Mouse (Mus musculus) heart, embryonic 14.5 days (tissue): ENCODE results near the gene Stk38l. TPM values are rescaled to one million over a fixed set of nuclear protein-coding genes. Genes with fewer than 3 reads are reported as not detected.

Experiments used
- ATAC-seq: fragments of 200-750 bp; cut with Nextera tagmentation; 2 replicates; pipeline ENCODE4 v1.8.0; 2017; ENCODE audit warnings: low read depth, moderate TSS enrichment; ENCODE audit not compliant: insufficient number of reproducible peaks, insufficient read depth, low FRiP score
- H3K27ac ChIP-seq, 2 experiments: fragments of 200-500 bp in 1 of 2; fragments of 300-500 bp in 1 of 2; sonication (generic) in 1 of 2; replicated peaks in 1 of 2; 2 replicates each; pipeline ENCODE4 v1.5.1; 2012 to 2014; ENCODE audit warnings: low read depth in 2 of 2, low read length in 2 of 2, control low read depth in 1 of 2, mild to moderate bottlenecking in 1 of 2, mixed read lengths in 1 of 2; ENCODE audit not compliant: control insufficient read depth in 1 of 2, insufficient read depth in 1 of 2
- H3K27me3 ChIP-seq: fragments of 300-500 bp; sonication (generic); 2 replicates; pipeline ENCODE4 v1.6.1; 2014; ENCODE audit warnings: mild to moderate bottlenecking, low read length, control low read depth; ENCODE audit not compliant: control insufficient read depth, insufficient read depth
- H3K36me3 ChIP-seq: fragments of 300-500 bp; sonication (generic); 2 replicates; pipeline ENCODE4 v1.6.1; 2014; ENCODE audit warnings: mild to moderate bottlenecking, control low read depth, low read length, mixed read lengths; ENCODE audit not compliant: control insufficient read depth, insufficient read depth
- H3K4me1 ChIP-seq, 2 experiments: fragments of 200-500 bp in 1 of 2; fragments of 300-500 bp in 1 of 2; sonication (generic) in 1 of 2; 2 replicates each; pipeline ENCODE4 v1.6.1; 2012 to 2014; ENCODE audit warnings: low read length in 2 of 2, control low read depth in 1 of 2, mixed read lengths in 1 of 2; ENCODE audit not compliant: control insufficient read depth in 2 of 2, insufficient read depth in 2 of 2
- H3K4me2 ChIP-seq: fragments of 300-500 bp; sonication (generic); 2 replicates; pipeline ENCODE4 v1.6.1; 2014; ENCODE audit warnings: mild to moderate bottlenecking, low read length
- H3K4me3 ChIP-seq, 2 experiments: fragments of 200-500 bp in 1 of 2; fragments of 300-500 bp in 1 of 2; sonication (generic) in 1 of 2; 2 replicates each; pipeline ENCODE4 v1.5.1; 2012 to 2014; ENCODE audit warnings: low read length in 2 of 2, mild to moderate bottlenecking in 2 of 2, control low read depth in 1 of 2, low read depth in 1 of 2, moderate library complexity in 1 of 2; ENCODE audit not compliant: control insufficient read depth in 1 of 2, insufficient read depth in 1 of 2
- H3K9ac ChIP-seq: fragments of 300-500 bp; sonication (generic); 2 replicates; pipeline ENCODE4 v1.6.1; 2014; ENCODE audit warnings: mild to moderate bottlenecking, low read length
- H3K9me3 ChIP-seq: fragments of 300-500 bp; sonication (generic); 2 replicates; pipeline ENCODE4 v1.6.1; 2016; ENCODE audit warnings: low read length, control low read depth; ENCODE audit not compliant: control insufficient read depth
- WGBS: fragments of 180-500 bp; shearing (Covaris S2); extraction: QIAGEN DNeasy Blood & Tissue Kit; methylation state at CpG from one replicate; pipeline ENCODE4 v1.1.7; 2014; 5-methylcytosine and 5-hydroxymethylcytosine counted together
- polyA plus RNA-seq: library from polyadenylated mRNA; unstranded; fragments of >200 nt; fragmentation: Nextera tagmentation; extraction: Ambion mirVana; gene quantifications from 2 replicates; pipeline ENCODE4 v1.2.1, GENCODE M21; 2014

The Stk38l gene
- polyA plus RNA-seq, 1 experiment from 2014 or later = 43.2 TPM

DNA sequence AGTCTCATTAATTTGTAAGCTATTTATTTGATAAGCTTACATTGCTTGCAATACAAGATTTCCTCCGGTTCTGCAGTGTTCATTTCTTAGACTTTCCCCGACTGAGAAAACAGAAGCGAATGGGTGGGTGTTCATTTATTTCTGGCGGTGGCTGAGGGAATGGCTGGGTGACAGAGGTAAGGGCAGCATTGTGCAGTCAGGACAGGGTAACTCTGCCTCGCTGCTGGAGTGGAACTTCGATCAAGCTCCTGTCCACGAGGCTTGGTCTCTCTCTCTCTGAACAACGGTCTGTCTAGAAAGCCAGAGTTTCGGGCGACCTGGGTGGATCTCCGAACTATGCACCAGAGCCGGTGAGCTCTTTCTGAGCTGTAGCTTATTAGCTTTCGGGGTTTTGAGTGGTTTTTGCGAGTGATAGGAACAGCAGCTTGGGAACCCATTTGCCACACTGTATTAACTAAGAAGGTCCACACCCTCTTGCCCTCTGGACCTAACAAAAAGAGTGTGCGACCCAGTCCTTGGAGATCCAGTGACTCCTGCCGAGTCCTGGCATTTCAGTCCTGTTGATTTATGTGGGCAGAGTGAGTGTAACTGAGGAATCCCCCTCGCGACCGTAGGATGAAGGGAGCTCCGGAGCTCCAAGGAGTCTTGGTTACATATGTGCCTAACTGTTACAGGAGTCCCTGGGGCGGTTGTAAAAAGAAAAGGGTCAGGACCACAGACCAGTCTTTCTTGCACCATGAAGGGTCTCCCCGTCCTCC is 70.5 kb downstream of the Stk38l start:
- ATAC-seq = peak; percentile 38; the same call in 1 of the 2 replicates
- no peaks in the 10 kb centered on the region for H3K9me3 ChIP-seq
- H3K4me1 ChIP-seq = peaks cover 3 to 11% of the 10 kb centered on the region in 2 experiments; a peak in 3 of 4 replicates
- H3K9ac ChIP-seq = peak overlapping the region; percentile 72
- no peak overlapping the region for H3K27ac ChIP-seq
- H3K4me3 ChIP-seq = peak overlapping the region; percentile 54 to 72
- peak overlapping the region; percentile 87 for H3K4me2 ChIP-seq
- WGBS = 10% methylated on average over 22 of the region's 22 CpGs
- H3K27me3 ChIP-seq = 0 out of 2 replicates have a peak, but pooled peaks cover 3% of the 10 kb centered on the region
- H3K36me3 ChIP-seq = no peaks in the 10 kb centered on the region

DNA sequence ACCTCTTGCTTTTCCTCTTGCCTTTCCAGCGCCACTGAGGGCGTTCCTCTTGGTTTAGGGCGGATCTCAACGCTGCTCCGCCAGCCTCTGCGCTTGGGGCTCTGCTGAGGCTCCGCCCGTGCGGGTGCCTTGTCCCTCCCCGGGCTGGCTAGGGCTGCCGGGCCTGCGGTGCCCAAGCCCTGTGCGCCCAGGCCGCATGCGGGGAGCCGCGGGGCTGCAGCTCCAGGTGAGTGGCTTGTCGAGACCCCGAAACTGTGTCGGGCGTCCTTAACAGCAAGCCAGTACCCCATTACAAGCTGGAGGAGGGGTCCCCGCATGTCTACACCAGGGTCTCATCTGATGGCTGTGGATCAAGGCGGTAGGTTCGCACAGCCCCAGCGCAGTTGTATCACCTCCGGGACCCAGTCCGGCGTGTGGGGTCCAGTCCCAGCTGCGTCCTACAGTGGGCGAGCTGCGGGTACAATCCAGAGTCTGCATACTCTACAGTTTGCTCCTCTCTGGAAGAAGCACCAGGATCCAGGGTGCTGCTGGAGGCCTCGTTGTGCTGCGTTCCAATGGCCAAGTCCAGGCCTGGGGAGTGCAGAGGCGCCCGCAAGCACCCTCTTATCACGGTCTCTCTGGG is 71.2 kb downstream of the Stk38l start, which contains the start of gene Arntl2:
Gene Arntl2 (plus strand): TSS at position 132 of the 622 bp plus-strand sequence.
- under 1% methylated on average over 36 of the region's 36 CpGs for WGBS
- Histone ChIP-seq H3K9me3 (no peaks in the 10 kb centered on the region), H3K4me2 (peak within 1 kb of the TSS; percentile 87), H3K4me3 (peak within 1 kb of the TSS; percentile 54 to 72), H3K27me3 (0 out of 2 replicates have a peak, but pooled peaks cover 3% of the 10 kb centered on the region), H3K9ac (peak within 1 kb of the TSS; percentile 72), H3K36me3 (no peaks in the 10 kb centered on the region), H3K27ac (no peak within 1 kb of the TSS), H3K4me1 (peaks cover 3 to 11% of the 10 kb centered on the region in 2 experiments; a peak in 3 of 4 replicates)
- peak; percentile 95 for ATAC-seq

DNA sequence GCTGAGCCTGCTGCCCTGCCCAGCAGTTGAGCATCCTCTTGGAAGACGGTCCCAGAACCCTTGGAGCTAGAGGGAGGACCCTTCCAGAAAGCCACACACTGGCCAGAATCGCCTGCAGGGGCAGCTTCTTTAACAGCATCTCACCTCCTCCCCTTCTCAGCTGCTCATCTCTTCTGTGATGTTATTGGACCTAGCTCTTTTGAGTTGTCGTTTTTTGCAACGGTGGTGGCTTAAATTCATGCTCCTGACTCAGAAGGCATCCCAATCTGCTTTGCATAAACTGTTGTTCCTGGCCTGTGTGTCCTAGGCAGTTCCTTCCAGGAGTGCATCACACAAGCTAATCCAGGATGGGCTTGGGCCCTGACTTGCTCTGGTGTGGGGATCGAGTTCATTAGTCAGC is 72.7 kb downstream of the Stk38l start:
- no peak overlapping the region for H3K4me2 ChIP-seq
- H3K27ac ChIP-seq = no peak overlapping the region
- WGBS = 54% methylated on average over 5 of the region's 5 CpGs
- no peak for ATAC-seq
- no peaks in the 10 kb centered on the region for H3K36me3 ChIP-seq
- H3K4me1 ChIP-seq = peaks cover 3 to 11% of the 10 kb centered on the region in 2 experiments; a peak in 3 of 4 replicates
- no peak overlapping the region for H3K9ac ChIP-seq
- H3K4me3 ChIP-seq = no peak overlapping the region
- 0 out of 2 replicates have a peak, but pooled peaks cover 3% of the 10 kb centered on the region for H3K27me3 ChIP-seq
- H3K9me3 ChIP-seq = no peaks in the 10 kb centered on the region

DNA sequence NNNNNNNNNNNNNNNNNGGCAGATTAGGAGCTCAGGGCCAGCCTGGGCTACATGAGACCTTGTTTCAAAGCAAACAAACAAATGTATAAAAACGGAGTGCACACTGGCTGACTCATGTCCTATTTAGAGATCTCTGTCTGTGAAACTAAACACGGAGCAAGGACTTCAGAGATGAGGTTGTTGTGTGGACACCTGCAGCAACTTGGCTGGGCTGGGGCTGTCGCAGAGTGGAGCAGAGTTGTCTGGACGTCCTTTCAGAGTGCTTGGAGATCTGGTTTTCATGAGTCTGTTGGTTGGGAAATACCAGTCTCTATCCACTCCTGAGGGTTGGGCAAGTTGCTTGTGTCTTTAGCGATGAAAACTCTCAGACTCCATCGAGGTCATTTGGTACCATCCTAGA is 85.2 kb downstream of the Stk38l start:
- no peak overlapping the region for H3K4me2 ChIP-seq
- 76% methylated on average over 6 of the region's 6 CpGs for WGBS
- no peaks in the 10 kb centered on the region for H3K27me3 ChIP-seq
- H3K27ac ChIP-seq = no peak overlapping the region
- peaks cover 45% of the 10 kb centered on the region for H3K36me3 ChIP-seq
- H3K4me1 ChIP-seq = 0 out of 4 replicates have a peak, but pooled peaks cover 0 to under 1% of the 10 kb centered on the region in 2 experiments
- H3K4me3 ChIP-seq = no peak overlapping the region
- no peaks in the 10 kb centered on the region for H3K9me3 ChIP-seq
- H3K9ac ChIP-seq = no peak overlapping the region
- ATAC-seq = no peak

DNA sequence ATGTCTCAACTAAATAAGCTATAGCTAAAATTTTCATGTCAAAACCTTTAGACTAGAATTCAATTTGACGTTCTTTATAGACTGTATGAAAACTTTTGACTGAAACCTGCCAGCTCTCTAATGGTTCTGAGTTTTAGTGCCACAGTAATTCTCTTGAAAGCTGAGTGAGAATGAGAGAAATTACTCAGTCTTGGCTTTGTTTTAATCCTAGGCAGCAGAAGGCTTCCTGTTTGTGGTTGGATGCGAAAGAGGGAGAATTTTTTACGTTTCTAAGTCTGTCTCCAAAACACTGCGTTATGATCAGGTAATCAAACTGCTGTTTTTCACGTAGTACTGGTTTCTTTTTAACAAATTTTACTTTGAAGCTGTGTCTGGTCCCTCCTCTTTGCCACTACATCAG is 88.2 kb downstream of the Stk38l start:
- Histone ChIP-seq H3K27me3 (no peaks in the 10 kb centered on the region), H3K36me3 (peaks cover 33% of the 10 kb centered on the region), H3K4me2 (no peak overlapping the region), H3K9ac (no peak overlapping the region), H3K9me3 (no peaks in the 10 kb centered on the region), H3K4me1 (no peaks in the 10 kb centered on the region), H3K27ac (no peak overlapping the region), H3K4me3 (no peak overlapping the region)
- no peak for ATAC-seq
- WGBS = 86% methylated on average over 5 of the region's 5 CpGs

DNA sequence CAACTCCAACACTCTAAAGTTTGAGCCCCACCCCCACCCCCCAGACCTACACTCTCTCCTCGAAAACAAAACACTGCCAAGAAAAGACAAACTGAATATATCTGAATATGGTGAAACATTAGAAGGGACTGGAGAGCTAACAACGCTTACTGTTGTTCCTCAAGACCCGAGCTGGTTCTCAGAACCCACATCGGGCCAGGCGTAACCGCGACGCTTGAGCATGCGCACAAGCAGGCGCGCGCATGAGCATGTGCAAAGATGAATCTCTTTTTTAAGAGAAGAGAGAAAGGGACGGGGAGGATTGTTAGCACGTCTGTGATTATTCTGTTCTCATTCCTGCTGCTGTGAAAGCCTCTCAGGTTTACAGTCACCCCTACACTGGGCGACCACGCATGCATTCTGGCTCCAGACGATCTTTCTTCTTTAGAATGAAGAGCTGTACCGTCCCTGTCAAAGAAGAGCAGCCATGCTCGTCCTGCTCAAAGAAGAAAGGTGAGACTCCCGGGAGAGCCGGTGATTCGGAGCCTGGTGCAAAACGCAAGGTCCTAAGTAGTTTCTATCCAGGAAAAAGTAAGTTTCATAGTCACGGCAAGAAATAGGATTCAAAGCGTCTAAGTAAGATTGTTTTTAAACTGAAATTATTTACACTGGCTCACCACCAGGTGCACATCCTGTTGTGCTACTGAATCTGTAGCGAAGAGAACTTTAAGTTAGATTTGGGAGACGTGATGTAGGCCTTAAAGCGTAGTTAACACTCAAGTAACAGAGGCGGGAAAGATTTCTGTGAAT is 95.6 kb downstream of the Stk38l start:
- Histone ChIP-seq H3K27me3 (no peaks in the 10 kb centered on the region), H3K36me3 (peaks cover 6% of the 10 kb centered on the region; the same call in 1 of the 2 replicates), H3K4me3 (no peak overlapping the region), H3K4me2 (no peak overlapping the region), H3K9ac (no peak overlapping the region), H3K9me3 (no peaks in the 10 kb centered on the region), H3K4me1 (no peaks in the 10 kb centered on the region), H3K27ac (no peak overlapping the region)
- ATAC-seq = no peak
- 82% methylated on average over 29 of the region's 29 CpGs for WGBS

DNA sequence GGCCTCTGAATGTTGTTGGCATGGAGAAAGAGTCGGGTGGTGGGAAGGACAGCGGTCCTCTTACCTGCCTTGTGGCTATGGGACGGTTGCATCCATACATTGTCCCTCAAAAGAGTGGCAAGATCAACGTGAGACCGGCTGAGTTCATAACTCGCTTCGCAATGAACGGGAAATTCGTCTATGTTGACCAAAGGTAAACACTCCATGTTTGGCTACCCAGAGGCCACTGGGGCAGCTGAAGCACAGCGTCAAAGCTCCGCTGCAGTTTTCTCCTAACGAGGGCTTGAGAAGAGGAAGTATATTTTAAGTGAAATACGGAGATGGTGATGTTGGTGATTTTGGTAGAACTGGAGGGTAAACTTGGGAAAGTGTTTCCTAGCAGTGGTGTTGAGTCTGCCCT is 97.2 kb downstream of the Stk38l start:
- Histone ChIP-seq H3K9me3 (no peaks in the 10 kb centered on the region), H3K36me3 (peaks cover 3% of the 10 kb centered on the region; the same call in 1 of the 2 replicates), H3K27me3 (no peaks in the 10 kb centered on the region), H3K9ac (no peak overlapping the region), H3K4me3 (no peak overlapping the region), H3K4me1 (no peaks in the 10 kb centered on the region), H3K4me2 (no peak overlapping the region), H3K27ac (no peak overlapping the region)
- ATAC-seq = no peak
- WGBS = 88% methylated on average over 13 of the region's 13 CpGs
